Mouse (Mus musculus) layer of hippocampus, postnatal 14 days (tissue): Measurements from ENCODE around the gene Cacna1h. TPM values are rescaled to one million over a fixed set of nuclear protein-coding genes. Genes with fewer than 3 reads are reported as not detected.

Experiments
- DNase-seq, 2 experiments: peaks; one replicate each; pipeline ENCODE4 v3.0.0; 2021 to 2022; ENCODE audit warnings: low spot score in 2 of 2, mixed read lengths in 1 of 2
- total RNA-seq, 2 experiments: library from RNA; stranded (reverse); gene quantifications; 2 replicates each; pipeline ENCODE4 v1.2.3; 2021

The Cacna1h gene
- total RNA-seq, 2 experiments from 2014 or later = 80.9 to 98.4 TPM

DNA sequence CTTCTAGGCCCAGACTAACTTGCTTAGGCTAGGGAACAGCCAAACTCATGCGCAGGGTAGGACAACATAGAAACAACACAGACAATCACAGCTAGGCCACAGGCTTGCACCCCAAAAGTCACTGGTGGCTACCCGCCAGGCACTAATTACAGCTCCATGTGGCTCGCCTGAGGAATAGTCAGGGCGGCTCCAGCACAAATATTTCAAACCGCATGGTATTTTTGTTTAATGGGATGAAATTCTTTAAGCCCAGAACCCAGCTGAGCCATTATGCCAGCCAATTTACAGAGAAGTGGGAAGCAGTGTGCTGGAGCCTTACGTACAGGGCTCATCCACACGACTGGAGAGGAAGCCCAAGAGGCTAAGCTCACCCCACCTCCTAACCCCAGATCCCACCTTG lies 24.0 kb downstream of the Cacna1h start:
- no peak for DNase-seq

DNA sequence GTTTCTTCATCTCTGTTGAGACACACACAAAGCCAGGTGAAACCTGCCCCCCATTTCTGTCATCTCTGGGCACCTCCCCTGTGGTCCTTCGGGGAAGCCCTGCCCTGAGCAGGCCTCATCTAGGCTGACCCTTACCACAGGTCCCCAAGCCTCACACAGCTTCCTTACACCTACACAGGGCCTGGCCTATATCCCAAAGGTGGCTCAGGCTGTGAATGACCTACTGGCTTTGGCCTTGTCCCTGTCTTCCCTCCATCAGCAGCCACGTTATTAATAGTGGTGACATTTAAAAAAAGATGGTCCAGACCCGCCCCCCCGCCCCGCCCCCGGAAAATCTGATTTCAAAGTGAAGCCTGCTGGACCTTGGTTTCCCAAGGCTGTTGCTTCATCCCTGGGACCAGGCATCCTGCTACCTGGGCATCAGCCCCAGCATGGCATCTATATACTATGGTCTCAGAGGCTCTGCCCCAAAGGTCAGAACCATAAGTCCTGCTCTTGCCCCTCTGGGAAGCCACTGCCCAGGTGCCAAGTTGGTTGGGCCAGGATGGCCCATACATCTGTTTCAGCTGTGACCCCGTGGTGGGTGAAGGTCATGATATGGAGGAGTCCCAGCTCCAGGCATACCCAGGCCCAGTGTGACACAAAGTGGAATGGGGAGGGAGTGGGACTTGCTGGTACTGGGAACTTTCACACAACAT lies 25.1 kb downstream of the Cacna1h start:
- DNase-seq = no peak

DNA sequence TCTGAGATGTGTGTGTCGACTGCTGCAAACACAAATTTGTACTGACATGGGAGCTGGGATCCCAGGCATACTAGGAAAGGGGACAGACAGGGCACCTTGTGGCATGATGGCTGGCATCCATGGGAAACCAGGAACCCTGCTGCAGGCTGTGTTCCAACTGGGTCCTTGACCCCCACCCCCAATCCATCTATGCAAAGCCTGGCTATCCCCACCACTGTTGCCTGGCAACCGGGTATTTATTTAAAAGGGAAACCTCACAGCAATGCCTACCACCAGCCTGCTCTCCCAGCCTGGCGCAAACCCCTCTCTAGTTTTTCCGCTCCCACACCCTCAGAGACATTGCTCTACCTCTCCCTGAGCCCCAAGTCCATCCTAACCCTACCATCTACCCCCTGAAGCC lies 26.2 kb downstream of the Cacna1h start:
- no peak for DNase-seq

GRCm38 (mm10) chr17:25406011-25406441 lies 27.6 kb downstream of the Cacna1h start:
- peak; percentile 48 to 71 for DNase-seq

DNA sequence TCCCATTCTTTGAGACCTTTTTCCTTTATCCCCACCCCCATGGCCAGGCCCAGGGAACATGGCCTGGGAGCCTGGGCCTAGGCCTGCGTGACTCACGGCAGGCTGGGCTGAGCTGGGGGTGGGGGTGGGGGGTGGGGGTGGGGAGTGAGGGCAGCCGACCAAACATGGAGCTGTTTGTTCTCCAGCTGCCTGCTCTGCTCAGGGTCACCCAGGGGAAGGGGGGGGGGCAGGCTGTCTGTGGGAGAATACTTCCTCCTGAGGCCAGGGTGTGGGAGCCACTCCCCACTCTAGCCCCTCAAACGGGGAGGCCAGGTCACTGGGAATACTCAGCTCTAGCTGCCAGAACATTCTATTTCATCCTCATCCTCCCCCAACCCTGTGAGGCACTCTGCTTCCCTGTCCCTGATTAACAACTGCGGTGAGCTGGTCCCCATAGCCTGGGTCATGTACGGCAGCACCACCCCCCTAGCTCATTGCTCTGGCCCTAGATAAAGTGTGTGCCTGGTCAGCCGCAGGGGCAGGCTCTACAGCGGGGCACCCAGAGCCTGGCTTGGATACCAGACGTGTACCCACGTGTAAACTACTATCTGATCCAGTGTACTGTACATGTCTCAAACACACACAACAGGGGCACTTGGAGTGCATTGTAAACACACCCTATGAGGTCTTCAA lies 28.2 kb downstream of the Cacna1h start:
- DNase-seq = no peak

GRCm38 (mm10) chr17:25404190-25404589 lies 29.4 kb downstream of the Cacna1h start:
- no peak for DNase-seq

GRCm38 (mm10) chr17:25402224-25402623 lies 31.4 kb downstream of the Cacna1h start:
- no peak for DNase-seq

DNA sequence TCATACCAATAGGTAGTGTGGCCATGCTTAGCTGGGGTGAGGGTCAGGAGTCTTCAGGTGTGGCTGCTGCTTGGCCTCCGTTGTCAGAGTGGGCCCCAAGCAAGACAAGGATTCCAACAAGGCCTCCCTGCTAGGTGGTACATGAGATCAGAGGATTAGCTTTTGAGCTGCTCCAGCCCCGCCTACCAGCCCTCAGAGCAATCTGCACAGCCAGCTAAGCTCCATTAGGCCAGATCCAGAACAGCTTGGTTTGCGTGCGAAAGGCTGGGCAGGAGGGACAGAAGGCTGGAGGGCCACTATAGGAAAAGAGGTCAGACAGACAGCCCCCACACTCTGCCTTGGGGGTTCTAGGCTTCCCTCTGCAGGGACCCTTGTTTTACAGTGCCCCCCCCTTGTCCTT lies 32.1 kb downstream of the Cacna1h start:
- no peak for DNase-seq

DNA sequence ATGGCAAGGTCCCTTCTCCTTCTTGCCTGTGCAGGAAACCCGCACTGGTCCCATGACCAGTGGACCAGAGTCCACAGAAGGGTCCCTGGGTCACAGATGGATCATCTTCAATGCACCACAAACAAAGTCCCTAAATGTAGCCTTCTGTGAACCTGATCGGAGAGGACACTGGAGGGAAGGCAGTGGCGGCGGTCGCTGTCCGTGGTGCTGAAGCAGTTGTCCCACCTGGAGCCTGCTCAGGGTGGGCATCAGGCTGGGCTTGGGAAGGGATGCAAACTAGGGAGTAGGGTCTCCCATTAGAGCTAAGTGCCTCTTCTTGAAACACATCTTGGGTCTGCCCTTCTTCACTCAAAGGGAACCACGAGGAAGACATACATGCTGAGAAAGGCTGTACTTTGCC lies 33.1 kb downstream of the Cacna1h start:
- no peak for DNase-seq

- no peak for DNase-seq
These were observed 35.1 kb downstream of the Cacna1h start for GRCm38 (mm10) chr17:25398520-25398838.

DNA sequence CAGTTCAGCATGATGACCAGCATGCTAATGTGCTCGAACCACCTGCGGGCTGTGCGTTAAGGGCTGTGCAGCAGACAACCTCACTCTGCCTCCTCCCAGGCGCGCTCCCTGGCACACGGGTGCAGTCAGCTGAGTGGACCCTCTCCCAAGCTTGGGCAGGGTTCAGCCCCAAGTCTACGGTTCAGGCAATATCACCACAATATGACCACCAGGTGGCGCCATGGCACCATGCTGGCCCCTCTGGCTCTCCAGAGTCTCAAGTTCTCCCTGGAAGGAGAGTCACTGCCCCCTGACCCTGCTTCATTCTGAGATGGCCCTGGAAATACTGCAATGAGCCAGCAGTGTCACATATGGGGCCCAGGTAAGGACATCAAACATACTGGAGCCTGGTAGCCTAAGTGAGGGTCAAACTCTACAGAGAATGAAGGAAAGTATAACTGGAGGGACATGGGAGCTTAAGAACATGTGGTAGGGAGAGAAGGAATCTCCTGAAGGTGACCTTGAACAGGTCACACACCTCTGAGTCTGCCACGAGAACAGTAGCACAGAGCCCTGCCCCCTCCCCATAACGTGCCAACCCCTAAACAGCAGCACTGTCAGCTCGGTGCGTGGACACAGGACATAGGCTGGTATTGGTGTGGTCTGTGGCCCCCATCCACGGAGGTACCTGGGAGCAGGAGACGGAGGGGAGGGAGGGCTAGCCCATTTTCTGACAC lies 35.6 kb downstream of the Cacna1h start:
- peak; percentile 77 to 84 for DNase-seq

GRCm38 (mm10) chr17:25394526-25394925 lies 39.1 kb downstream of the Cacna1h start:
- no peak for DNase-seq

DNA sequence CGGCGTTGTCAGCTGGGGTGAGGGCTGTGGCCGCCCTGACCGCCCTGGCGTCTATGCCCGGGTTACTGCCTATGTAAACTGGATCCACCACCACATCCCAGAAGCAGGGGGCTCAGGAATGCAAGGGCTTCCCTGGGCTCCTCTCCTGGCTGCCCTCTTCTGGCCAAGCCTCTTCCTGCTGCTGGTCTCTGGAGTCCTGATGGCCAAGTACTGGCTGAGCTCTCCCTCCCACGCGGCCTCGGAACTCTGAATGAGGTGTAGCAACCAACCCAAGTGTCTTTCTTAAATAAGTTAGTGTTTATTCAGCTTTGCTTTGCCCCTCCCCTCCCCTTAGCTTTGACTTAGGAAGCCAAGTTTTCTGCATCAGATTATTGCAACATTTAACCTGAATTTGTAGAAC lies 59.6 kb downstream of the Cacna1h start:
- no peak for DNase-seq

GRCm38 (mm10) chr17:25372491-25372890 lies 61.1 kb downstream of the Cacna1h start:
- no peak for DNase-seq

GRCm38 (mm10) chr17:25368973-25369372 lies 64.6 kb downstream of the Cacna1h start, which contains the start of gene Tpsg1:
Gene Tpsg1 (plus strand): TSS chr17:25369273.
- no peak for DNase-seq

- no peak for DNase-seq
These were observed 67.6 kb downstream of the Cacna1h start, which contains the start of gene Tpsb2 for GRCm38 (mm10) chr17:25366005-25366404. Gene Tpsb2 (plus strand): TSS chr17:25366305.

DNA sequence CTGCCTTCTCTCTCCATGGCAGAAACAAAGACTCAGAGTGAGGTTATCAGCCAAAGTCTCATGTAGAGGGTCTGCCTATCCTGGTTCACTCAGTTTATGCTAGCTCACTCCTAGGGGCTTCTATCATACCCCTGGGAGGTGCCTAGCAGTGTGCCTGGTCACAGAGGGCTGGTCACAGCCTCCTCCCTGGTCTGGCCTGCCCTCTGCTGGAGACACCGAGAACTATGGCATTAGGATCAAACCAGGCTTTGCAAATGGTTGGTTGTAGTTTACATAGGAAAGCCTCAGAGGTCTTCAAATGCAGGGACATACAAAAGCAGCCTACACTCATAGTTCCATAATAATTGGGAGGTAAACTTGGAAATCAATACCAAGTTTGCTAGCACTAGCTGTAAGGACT lies 69.9 kb downstream of the Cacna1h start:
- peak in 1 of 2 experiments; percentile 37 for DNase-seq

DNA sequence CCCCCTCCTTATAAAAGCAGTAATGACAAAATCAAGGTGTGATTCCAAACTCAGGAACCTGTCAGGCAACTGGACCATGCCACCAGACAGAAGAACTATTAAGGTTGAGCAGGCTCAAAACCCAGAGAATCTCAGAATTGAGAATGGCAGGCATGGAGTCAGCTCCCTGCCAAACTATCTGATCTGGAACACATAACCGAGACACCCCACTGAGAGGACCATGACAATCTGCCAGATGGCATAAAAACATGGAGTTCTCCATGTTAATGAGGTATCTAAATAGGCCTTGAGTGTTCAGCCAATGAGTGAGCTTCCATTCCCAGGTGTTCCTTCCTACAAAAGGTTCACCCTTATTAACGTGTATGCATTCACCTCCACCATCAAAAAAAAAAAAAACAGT lies 72.3 kb downstream of the Cacna1h start:
- no peak for DNase-seq

- DNase-seq = no peak
These were observed 88.1 kb downstream of the Cacna1h start, which contains the start of gene Tpsab1 for GRCm38 (mm10) chr17:25345462-25345861. Gene Tpsab1 (minus strand): TSS chr17:25345562.

GRCm38 (mm10) chr17:25341490-25341889 lies 92.1 kb downstream of the Cacna1h start:
- no peak for DNase-seq

DNA sequence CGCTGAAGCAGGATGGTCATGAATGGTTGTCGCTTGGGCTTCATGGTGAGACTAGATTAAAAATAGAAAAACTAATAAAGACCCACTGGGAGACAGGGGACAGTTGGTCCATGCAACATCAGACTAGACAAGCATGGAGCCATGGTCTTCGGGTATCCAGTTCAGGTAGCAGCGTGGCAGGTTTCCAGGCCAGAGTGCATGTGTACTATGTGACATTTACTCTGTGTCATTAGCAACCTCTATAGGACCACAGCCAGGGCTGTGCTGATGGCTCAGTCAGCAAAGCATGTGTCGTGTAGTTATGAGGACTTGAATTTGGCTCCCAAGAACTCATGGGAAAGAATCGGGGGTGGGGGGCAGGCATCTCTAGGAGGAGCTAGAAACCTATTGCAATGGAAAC lies 93.6 kb downstream of the Cacna1h start:
- no peak for DNase-seq

DNA sequence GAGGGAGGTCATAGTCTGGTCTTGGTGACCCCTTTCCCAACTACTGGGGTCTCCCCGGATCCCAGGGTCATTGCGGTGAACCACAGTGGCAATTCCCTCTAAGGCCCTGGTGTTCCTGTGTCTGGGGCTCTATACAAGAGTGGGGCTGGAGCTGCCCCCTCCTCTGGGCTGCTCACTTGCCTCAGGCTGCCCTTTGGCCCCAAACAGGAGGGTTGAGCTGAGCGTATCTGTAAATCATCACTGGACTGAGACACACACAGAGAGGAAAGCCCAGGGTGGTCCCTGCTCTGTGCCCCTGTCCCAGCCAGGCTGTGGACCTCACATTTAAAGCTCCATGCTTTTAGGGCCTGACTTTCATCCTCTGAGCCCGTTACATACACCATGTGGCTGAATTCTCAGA lies 95.4 kb downstream of the Cacna1h start:
- no peak for DNase-seq
